Mouse (Mus musculus) thymus, postnatal 4 days (tissue): ENCODE data around the gene Trappc6b.
"Not testable (repeated sequence)": the region's sequence is repeated elsewhere in the genome, so short reads cannot be mapped to it uniquely, and the experiment has no call there.

Source experiments
- DNase-seq: peaks from one replicate; pipeline ENCODE4 v3.0.0; 2021

The Trappc6b gene

GRCm38 (mm10) chr12:59060993-59061595 is at the start of gene Trappc6b:
Gene Trappc6b (minus strand): TSS chr12:59061472.
- peak; percentile 79 for DNase-seq

GRCm38 (mm10) chr12:59107926-59108325 is 46.7 kb upstream of the Trappc6b start:
- DNase-seq: no peak

GRCm38 (mm10) chr12:59106491-59106890 is 45.2 kb upstream of the Trappc6b start:
- DNase-seq: no peak

DNA sequence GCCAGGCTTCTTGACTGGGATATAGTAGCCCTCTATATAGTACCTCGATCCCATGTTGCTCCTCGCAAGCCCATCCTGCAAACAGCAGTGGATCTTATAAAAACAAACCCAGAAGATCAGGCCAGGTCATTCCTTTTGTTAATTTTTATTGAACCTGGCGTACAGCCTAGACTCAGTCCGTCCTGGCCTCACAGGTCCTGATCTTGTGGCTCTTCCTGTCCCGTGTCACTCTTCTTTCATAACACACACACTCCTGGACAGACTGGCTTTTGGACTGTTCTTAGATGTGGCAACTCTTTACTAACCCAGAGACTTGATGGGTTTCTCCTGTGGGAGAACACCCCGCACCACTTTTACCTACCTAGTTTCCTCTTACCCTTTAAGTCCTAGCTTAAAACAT is 44.6 kb upstream of the Trappc6b start:
- no peak for DNase-seq

GRCm38 (mm10) chr12:59104771-59105170 is 43.5 kb upstream of the Trappc6b start:
- no peak for DNase-seq

GRCm38 (mm10) chr12:59095104-59096025 is 34.1 kb upstream of the Trappc6b start, which contains the start of gene Mia2:
Gene Mia2 (plus strand): TSS chr12:59095799.
- DNase-seq: no peak

DNA sequence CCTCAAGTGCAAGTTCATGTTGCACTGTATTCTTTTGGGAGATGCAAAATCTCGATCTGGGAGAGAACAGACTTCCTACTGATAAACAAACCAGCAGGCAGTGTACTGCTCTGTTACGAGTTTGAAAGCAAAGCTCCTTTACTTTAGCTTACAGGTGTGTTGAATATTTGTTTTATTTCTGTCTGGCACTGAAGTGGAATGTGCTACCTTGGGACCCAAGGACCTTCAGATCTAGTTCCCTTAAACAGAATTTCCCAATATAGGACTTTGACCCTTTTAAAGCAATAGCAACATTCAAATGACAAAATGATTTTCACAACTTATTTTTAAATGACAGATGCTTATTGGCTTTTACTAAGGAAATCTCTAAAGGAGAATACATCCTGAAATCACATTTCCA is 32.3 kb upstream of the Trappc6b start:
- no peak for DNase-seq

GRCm38 (mm10) chr12:59086171-59086570 is 24.9 kb upstream of the Trappc6b start:
- DNase-seq: no peak

DNA sequence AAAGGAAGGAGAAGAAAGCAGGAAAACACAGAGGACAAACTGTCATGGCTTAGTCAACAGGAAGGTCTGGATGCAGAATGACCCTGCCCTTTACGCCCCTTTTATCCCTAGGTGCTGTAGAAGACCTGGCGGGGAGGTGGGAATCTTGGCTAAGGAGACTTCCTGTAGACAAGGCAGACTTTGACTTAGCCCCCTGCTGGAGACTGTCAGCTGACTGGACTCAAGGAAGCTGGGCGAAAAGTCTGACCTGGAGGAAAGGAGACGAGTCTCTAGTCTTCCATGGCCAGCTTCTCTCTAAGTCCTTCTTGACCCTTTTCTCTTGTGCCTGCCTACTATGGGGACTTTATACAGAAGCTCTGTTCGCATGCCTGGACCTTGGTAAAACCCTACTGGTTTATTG is 23.2 kb upstream of the Trappc6b start:
- DNase-seq: no peak

DNA sequence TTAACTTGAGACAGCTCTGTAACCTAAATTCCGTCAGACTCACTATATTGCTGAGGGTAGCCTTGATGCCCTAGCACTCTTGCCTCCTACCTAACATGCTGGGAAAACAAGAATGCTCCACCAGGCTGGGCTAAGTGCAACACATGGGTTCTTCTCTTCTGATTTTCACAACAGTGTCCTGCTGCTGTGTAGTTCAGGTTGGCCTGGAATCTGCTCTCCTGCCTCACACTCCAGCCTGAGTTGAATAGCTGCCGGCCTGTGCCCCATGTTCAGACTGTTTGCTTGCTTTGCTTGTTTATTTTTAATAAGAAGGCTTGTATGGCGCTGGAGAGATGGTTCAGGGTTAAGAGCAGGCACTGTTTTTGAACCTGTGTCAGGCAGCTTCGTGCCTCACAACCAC is 19.2 kb upstream of the Trappc6b start:
- DNase-seq: no peak

- DNase-seq: no peak
Observed at GRCm38 (mm10) chr12:59077883-59078282, 16.6 kb upstream of the Trappc6b start.

- DNase-seq: no peak
Observed at GRCm38 (mm10) chr12:59076996-59077395, 15.7 kb upstream of the Trappc6b start.

DNA sequence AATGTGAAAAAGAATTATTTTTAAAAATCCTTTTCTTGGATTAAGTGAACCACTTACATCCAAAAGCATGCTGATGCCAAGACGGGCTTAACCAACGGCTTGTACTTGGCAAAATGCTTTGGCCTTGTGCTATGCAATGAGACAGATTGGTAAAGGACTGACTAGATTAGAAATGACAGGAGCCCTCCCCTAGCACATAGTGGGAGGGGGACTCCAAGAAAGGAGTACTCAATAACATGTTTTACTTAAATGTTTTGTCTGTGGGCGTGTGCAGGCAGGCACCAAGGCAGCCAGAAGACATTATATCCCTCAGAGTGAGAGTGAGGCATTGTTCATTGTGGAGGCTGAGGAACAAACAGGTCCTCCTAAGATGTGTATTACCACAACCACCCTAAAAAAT is 12.8 kb upstream of the Trappc6b start:
- no peak for DNase-seq

GRCm38 (mm10) chr12:59072286-59072685 is 11.0 kb upstream of the Trappc6b start:
- no peak for DNase-seq

DNA sequence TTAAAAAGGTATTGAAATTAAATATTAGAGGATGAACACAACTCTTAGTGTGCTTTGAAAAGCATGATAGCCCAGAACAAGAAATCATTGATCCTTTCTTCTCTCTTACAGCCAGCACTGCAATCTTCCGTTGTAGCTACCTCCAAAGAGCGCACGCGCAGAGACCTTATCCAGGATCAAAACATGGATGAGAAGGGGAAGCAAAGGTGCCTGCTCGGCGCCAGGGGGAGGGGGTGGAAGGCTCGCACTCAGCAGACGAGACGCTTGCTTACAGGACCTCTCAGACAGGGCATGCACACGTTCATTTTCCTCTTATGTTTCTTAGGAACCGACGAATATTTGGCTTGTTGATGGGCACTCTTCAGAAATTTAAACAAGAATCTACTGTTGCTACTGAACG is 7.5 kb upstream of the Trappc6b start:
- DNase-seq: no peak

DNA sequence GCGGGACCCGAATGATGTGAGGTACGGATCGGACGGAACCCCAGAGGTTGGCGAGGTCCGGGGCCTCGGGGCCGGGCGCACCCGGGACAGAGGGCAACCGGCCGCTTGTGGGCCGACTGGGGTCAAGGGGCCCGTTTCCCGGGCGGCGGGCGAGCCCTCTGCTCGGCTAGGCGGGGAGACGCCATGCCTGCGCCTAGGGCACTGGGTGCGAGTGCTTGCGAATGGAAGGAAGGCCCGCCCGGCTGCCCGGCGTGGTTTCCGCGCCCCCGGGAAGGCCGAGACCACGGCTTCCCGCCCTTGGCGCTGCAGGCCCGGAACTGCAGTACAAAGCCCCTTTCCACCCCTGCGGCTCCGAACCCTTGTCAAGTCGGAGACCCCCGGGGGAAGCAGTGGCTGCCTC is 5.8 kb upstream of the Trappc6b start:
- DNase-seq: peak; percentile 76

- peak; percentile 94 for DNase-seq
Observed at GRCm38 (mm10) chr12:59066448-59067077, 5.3 kb upstream of the Trappc6b start, which contains the start of gene Pnn. Gene Pnn (plus strand): TSS chr12:59066884.

DNA sequence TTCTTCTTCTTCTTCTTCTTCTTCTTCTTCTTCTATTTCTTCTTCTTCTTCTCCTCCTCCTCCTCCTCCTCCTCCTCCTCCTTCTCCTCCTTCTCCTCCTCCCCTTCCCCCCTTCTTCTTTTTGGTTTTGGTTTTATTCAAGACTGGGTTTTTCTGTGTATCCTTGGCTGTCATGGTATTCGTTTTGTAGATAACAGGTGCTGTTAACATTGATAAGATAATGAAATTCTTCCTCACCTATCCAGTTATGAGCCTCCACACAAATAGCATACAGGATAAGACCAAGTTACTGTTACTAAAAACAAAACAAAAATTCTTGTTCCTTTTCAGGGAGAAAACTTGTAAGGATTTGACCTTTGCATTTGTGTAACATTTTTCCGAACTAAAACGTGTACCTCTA is 4.5 kb upstream of the Trappc6b start:
- DNase-seq: no peak

DNA sequence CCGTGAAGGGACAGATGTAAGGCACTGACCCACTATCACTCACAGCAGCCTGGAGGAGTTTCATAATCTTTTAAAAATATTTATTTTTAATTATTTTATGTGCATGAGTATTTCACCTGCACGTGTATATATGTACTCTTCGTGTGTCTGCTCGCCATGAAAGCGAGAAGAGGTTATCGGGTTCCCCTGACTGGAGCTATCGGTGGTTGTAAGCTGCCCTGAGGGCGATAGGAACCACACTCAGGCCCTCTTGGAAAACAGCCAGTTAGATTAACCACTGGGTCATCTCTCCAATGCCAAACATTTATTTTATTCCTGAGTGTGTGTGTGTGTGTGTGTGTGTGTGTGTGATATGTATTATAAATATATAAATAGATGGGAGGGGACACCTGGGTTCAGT is 3.6 kb upstream of the Trappc6b start:
- no peak for DNase-seq

- DNase-seq: no peak
Observed at GRCm38 (mm10) chr12:59060322-59060721, 950 bp downstream of the Trappc6b start.

- DNase-seq: not testable (repeated sequence)
Observed at GRCm38 (mm10) chr12:59058242-59058641, 3.0 kb downstream of the Trappc6b start.

DNA sequence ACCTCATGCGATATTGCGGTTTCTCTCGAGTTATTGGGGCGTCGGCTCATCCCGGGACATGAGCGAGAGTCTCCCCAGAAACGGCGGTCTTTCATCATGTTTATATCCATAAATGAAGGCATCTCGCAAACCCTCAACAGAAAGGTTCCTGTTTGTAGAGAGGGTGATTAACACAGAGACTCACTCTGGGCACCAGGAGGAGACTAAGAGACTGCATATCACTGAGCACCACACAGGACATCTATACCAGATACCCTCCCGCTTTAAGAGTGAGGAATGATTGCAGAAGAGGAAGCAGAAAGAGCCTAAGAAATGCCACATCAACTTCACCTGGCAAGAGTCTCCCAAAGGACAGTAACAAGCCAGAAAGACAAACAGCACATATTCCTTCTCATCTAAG is 5.0 kb downstream of the Trappc6b start:
- DNase-seq: no peak

- no peak for DNase-seq
Observed at GRCm38 (mm10) chr12:59055196-59055850, 5.9 kb downstream of the Trappc6b start.
